Mouse (Mus musculus) hindbrain, embryonic 14.5 days (tissue): ENCODE measurements around the gene Mad1l1. TPM values are rescaled to one million over a fixed set of nuclear protein-coding genes. Genes with fewer than 3 reads are reported as not detected.

ENCODE experiments used
- ATAC-seq: fragments of 200-750 bp; cut with Nextera tagmentation; 2 replicates; pipeline ENCODE4 v1.8.0; 2017; ENCODE audit warnings: moderate number of reproducible peaks, mild to moderate bottlenecking, moderate TSS enrichment, moderate library complexity; ENCODE audit not compliant: low FRiP score
- DNase-seq: peaks from one replicate; pipeline ENCODE4 v3.0.0-alpha.2; 2015; ENCODE audit warnings: low spot score
- H3K27ac ChIP-seq: fragments of 300-500 bp; sonication (generic); 2 replicates; pipeline ENCODE4 v1.5.1; 2014; ENCODE audit warnings: mild to moderate bottlenecking, moderate library complexity
- H3K27me3 ChIP-seq: fragments of 300-500 bp; sonication (generic); 2 replicates; pipeline ENCODE4 v1.6.1; 2014; ENCODE audit warnings: mild to moderate bottlenecking, low read length, mixed read lengths; ENCODE audit not compliant: control insufficient read depth, insufficient read depth
- H3K36me3 ChIP-seq: fragments of 300-500 bp; sonication (generic); replicated peaks from 2 replicates; pipeline ENCODE4 v1.6.1; 2014; ENCODE audit not compliant: control insufficient read depth, insufficient read depth
- H3K4me1 ChIP-seq: fragments of 300-500 bp; sonication (generic); replicated peaks from 2 replicates; pipeline ENCODE4 v1.6.1; 2014; ENCODE audit warnings: antibody characterized with exemption, low read length, mixed read lengths; ENCODE audit not compliant: control insufficient read depth, insufficient read depth
- H3K4me2 ChIP-seq: fragments of 300-500 bp; sonication (generic); replicated peaks from 2 replicates; pipeline ENCODE4 v1.6.1; 2014; ENCODE audit warnings: mild to moderate bottlenecking, moderate library complexity
- H3K4me3 ChIP-seq: fragments of 300-500 bp; sonication (generic); replicated peaks from 2 replicates; pipeline ENCODE4 v1.5.1; 2014; ENCODE audit warnings: mild to moderate bottlenecking, low read length
- H3K9ac ChIP-seq: fragments of 300-500 bp; sonication (generic); 2 replicates; pipeline ENCODE4 v1.6.1; 2014
- H3K9me3 ChIP-seq: fragments of 300-500 bp; sonication (generic); 2 replicates; pipeline ENCODE4 v1.6.1; 2016; ENCODE audit warnings: low read length; ENCODE audit not compliant: control insufficient read depth
- WGBS: fragments of 180-500 bp; shearing (Covaris S2); extraction: QIAGEN DNeasy Blood & Tissue Kit; methylation state at CpG from one replicate; pipeline ENCODE4 v1.1.7; 2014; 5-methylcytosine and 5-hydroxymethylcytosine counted together
- polyA plus RNA-seq: library from polyadenylated mRNA; unstranded; fragments of >200 nt; fragmentation: Nextera tagmentation; extraction: Ambion mirVana; gene quantifications from 2 replicates; pipeline ENCODE4 v1.2.1, GENCODE M21; 2014

The Mad1l1 gene
- polyA plus RNA-seq, 1 experiment from 2014 or later = 28.3 TPM

DNA sequence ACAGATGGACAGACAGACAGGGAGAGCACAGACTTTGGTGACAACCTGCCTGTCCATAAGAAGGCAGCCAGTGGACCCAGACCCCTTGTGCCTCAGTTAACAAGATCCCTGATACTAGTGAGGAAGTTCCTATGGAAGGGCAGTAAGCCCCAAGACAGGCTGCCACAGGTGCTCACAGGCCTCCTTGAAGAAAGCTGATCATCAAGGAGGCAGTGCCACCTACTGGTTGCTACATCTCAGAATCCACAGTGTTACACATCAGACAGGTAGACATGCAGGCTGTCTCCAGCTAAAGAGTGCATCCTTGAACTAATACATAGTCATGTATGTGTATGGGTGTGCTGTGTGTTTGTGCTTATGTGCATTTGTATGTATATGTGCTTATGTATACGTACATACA, 29.2 kb downstream of the Mad1l1 start:
- Histone ChIP-seq H3K4me1 (no peaks in the 10 kb centered on the region), H3K9me3 (no peaks in the 10 kb centered on the region), H3K9ac (no peak overlapping the region), H3K4me3 (no peak overlapping the region), H3K27me3 (no peaks in the 10 kb centered on the region), H3K36me3 (peaks cover 37% of the 10 kb centered on the region), H3K4me2 (no peak overlapping the region), H3K27ac (no peak overlapping the region)
- DNase-seq (peak; percentile 84), ATAC-seq (peak; percentile 70; the same call in 1 of the 2 replicates)
- WGBS = 81% methylated on average over 1 of the region's 1 CpGs

GRCm38 (mm10) chr5:140289161-140289560, 32.2 kb downstream of the Mad1l1 start:
- Histone ChIP-seq H3K4me3 (no peak overlapping the region), H3K9ac (no peak overlapping the region), H3K9me3 (no peaks in the 10 kb centered on the region), H3K4me1 (no peaks in the 10 kb centered on the region), H3K36me3 (peaks cover 24% of the 10 kb centered on the region; the same call in 1 of the 2 replicates), H3K27me3 (no peaks in the 10 kb centered on the region), H3K27ac (no peak overlapping the region), H3K4me2 (no peak overlapping the region)
- DNase-seq (no peak), ATAC-seq (no peak)
- WGBS = 95% methylated on average over 2 of the region's 2 CpGs

DNA sequence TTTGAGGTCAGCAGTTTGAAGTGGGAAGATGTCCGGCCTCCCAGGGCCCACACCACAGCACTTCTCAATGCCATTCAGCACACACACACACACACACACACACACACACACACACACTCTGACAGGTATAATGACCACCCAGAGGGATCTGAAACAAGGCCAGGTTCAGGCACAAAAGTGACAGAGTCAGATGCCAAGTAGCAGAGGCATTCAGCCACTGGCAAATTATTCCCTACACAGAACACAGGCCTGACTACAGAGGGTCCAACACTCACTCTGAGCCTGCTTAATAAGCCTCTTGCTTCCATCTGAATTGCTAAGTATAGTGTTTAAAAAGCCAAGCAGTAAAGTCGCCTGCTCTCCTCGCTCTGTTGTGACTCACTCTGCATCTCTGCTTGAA, 33.1 kb downstream of the Mad1l1 start:
- Histone ChIP-seq H3K27me3 (no peaks in the 10 kb centered on the region), H3K4me2 (no peak overlapping the region), H3K27ac (no peak overlapping the region), H3K36me3 (0 out of 2 replicates have a peak, but pooled peaks cover 22% of the 10 kb centered on the region), H3K9ac (no peak overlapping the region), H3K9me3 (no peaks in the 10 kb centered on the region), H3K4me3 (no peak overlapping the region), H3K4me1 (no peaks in the 10 kb centered on the region)
- DNase-seq = no peak
- WGBS = 71% methylated on average over 3 of the region's 3 CpGs
- ATAC-seq = peak; percentile 31; the same call in 1 of the 2 replicates

GRCm38 (mm10) chr5:140284761-140285160, 36.6 kb downstream of the Mad1l1 start:
- no peaks in the 10 kb centered on the region for H3K9me3 ChIP-seq
- H3K4me1 ChIP-seq = peaks cover 11% of the 10 kb centered on the region; the same call in 1 of the 2 replicates
- H3K27ac ChIP-seq = no peak overlapping the region
- H3K9ac ChIP-seq = no peak overlapping the region
- no peak overlapping the region for H3K4me3 ChIP-seq
- 91% methylated on average over 2 of the region's 2 CpGs for WGBS
- H3K4me2 ChIP-seq = no peak overlapping the region
- peaks cover 15% of the 10 kb centered on the region; the same call in 1 of the 2 replicates for H3K36me3 ChIP-seq
- DNase-seq = no peak
- no peaks in the 10 kb centered on the region for H3K27me3 ChIP-seq
- ATAC-seq = no peak

GRCm38 (mm10) chr5:140284011-140284410, 37.3 kb downstream of the Mad1l1 start:
- ATAC-seq (no peak), DNase-seq (no peak)
- WGBS = 93% methylated on average over 2 of the region's 2 CpGs

DNA sequence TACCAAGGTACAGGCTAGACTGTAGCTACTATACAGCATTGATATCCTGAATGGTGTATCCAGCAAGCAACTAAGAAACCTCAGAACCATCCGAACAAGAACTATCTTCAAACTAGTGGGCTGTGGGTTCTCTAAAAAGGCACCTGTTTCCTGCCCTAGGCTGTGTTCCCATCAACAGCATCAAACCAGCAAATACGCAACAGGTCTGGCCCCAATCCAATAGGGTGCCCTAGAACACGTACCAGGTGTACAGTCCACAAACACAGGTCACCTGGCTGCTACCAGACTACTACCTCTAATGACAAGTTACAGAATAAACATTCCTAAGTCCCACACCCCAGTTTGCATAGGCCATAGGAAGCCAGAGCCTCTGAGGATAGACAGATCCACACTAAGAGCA, 38.5 kb downstream of the Mad1l1 start:
- no peak overlapping the region for H3K9ac ChIP-seq
- peaks cover 11% of the 10 kb centered on the region; the same call in 1 of the 2 replicates for H3K4me1 ChIP-seq
- DNase-seq = no peak
- H3K27ac ChIP-seq = no peak overlapping the region
- H3K4me3 ChIP-seq = no peak overlapping the region
- H3K27me3 ChIP-seq = no peaks in the 10 kb centered on the region
- ATAC-seq = no peak
- H3K9me3 ChIP-seq = no peaks in the 10 kb centered on the region
- H3K36me3 ChIP-seq = peaks cover 15% of the 10 kb centered on the region; the same call in 1 of the 2 replicates
- H3K4me2 ChIP-seq = no peak overlapping the region
- 97% methylated on average over 3 of the region's 3 CpGs for WGBS

More at GRCm38 (mm10) chr5:140284011-140284410, 37.3 kb downstream of the Mad1l1 start:
- H3K27ac ChIP-seq = no peak overlapping the region
- H3K36me3 ChIP-seq = peaks cover 12% of the 10 kb centered on the region; the same call in 1 of the 2 replicates
- no peaks in the 10 kb centered on the region for H3K9me3 ChIP-seq
- H3K4me1 ChIP-seq = peaks cover 11% of the 10 kb centered on the region; the same call in 1 of the 2 replicates
- H3K9ac ChIP-seq = no peak overlapping the region
- H3K27me3 ChIP-seq = no peaks in the 10 kb centered on the region
- no peak overlapping the region for H3K4me3 ChIP-seq
- H3K4me2 ChIP-seq = no peak overlapping the region

GRCm38 (mm10) chr5:140282376-140282775, 39.0 kb downstream of the Mad1l1 start:
- DNase-seq (peak; percentile 33), ATAC-seq (no peak)
- H3K4me3 ChIP-seq = no peak overlapping the region
- H3K36me3 ChIP-seq = peaks cover 15% of the 10 kb centered on the region; the same call in 1 of the 2 replicates
- H3K9ac ChIP-seq = no peak overlapping the region
- no peaks in the 10 kb centered on the region for H3K9me3 ChIP-seq
- no peaks in the 10 kb centered on the region for H3K27me3 ChIP-seq
- peak overlapping the region; percentile 14; the same call in 1 of the 2 replicates for H3K27ac ChIP-seq
- H3K4me2 ChIP-seq = no peak overlapping the region
- WGBS = 66% methylated on average over 8 of the region's 8 CpGs
- peaks cover 11% of the 10 kb centered on the region; the same call in 1 of the 2 replicates for H3K4me1 ChIP-seq

- Histone ChIP-seq H3K4me1 (peaks cover 11% of the 10 kb centered on the region; the same call in 1 of the 2 replicates), H3K9ac (no peak overlapping the region), H3K27me3 (no peaks in the 10 kb centered on the region), H3K4me3 (no peak overlapping the region), H3K36me3 (peaks cover 15% of the 10 kb centered on the region; the same call in 1 of the 2 replicates), H3K9me3 (no peaks in the 10 kb centered on the region), H3K27ac (peak overlapping the region; percentile 32; the same call in 1 of the 2 replicates), H3K4me2 (no peak overlapping the region)
- DNase-seq = no peak
- no peak for ATAC-seq
- 54% methylated on average over 9 of the region's 9 CpGs for WGBS
These were observed 41.1 kb downstream of the Mad1l1 start for GRCm38 (mm10) chr5:140280205-140280604.

DNA sequence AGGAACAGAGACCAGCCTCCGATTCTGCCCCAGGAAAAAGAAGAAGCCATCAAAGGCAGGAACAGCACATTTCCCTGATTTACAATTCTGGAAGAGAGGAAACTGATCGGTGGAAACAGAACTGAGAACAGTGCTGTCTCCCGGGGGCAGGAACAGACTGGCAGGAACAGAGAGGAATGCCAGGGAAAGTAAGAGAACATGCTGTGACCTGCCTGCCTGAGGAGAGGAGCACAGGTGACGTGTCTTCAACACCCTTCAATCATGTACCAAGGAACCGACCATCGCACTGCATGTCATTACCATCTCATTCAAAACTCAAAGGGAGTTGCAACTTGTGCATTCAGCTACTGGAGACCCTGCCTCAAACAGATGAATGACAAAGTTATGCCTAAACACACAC, 44.6 kb downstream of the Mad1l1 start:
- no peak overlapping the region for H3K27ac ChIP-seq
- H3K9me3 ChIP-seq = no peaks in the 10 kb centered on the region
- no peaks in the 10 kb centered on the region for H3K27me3 ChIP-seq
- no peak overlapping the region for H3K9ac ChIP-seq
- no peak overlapping the region for H3K4me3 ChIP-seq
- no peak for ATAC-seq
- no peak overlapping the region for H3K4me2 ChIP-seq
- H3K36me3 ChIP-seq = peaks cover 8% of the 10 kb centered on the region; the same call in 1 of the 2 replicates
- DNase-seq = no peak
- peaks cover 6% of the 10 kb centered on the region; the same call in 1 of the 2 replicates for H3K4me1 ChIP-seq
- WGBS = 79% methylated on average over 6 of the region's 6 CpGs
